Mouse (Mus musculus): ENCODE data around the gene Gm5901.
"Not testable (repeated sequence)": the region's sequence is repeated elsewhere in the genome, so short reads cannot be mapped to it uniquely, and the experiment has no call there.

DNA sequence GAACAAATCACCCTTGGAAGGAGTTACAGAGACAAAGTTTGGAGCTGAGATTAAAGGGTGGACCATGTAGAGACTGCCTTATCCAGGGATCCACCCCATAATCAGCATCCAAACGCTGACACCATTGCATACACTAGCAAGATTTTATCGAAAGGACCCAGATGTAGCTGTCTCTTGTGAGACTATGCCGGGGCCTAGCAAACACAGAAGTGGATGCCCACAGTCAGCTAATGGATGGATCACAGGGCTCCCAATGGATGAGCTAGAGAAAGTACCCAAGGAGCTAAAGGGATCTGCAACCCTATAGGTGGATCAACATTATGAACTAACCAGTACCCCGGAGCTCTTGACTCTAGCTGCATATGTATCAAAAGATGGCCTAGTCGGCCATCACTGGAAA, 18.8 kb upstream of the Gm5901 start:
- not testable (repeated sequence) for TF ChIP-seq CTCF (IDR thresholded peaks at IDR 0.05; ENCODE audit: low read depth, low read length); EP300 (IDR thresholded peaks at IDR 0.05; ENCODE audit: insufficient read depth, low read depth, low read length)
